Mouse (Mus musculus): ENCODE measurements at regions not wholly inside any gene's neighbourhood (a gene's known extent, or its start where the extent isn't known, plus 50 kb on each side); places are given as distances from the start of the nearest gene placed in this dataset.

- no peak overlapping the region for H3K27ac ChIP-seq (ENCODE audit: low read depth, low read length)
- no peaks in the 10 kb centered on the region for H3K36me3 ChIP-seq (ENCODE audit: control insufficient read depth, insufficient read depth, low read length)
- H3K9ac ChIP-seq (ENCODE audit: low read depth, low read length) = no peak overlapping the region
- no peaks in the 10 kb centered on the region for H3K9me3 ChIP-seq (ENCODE audit: control insufficient read depth, low read length)
- 70% methylated on average over 8 of the region's 8 CpGs for WGBS
- no peaks in the 10 kb centered on the region for H3K27me3 ChIP-seq (replicated peaks; ENCODE audit: control insufficient read depth, insufficient read depth, low read length)
- H3K4me2 ChIP-seq = no peak overlapping the region
- no peak overlapping the region for H3K4me3 ChIP-seq (ENCODE audit: low read depth, low read length)
- no peaks in the 10 kb centered on the region for H3K4me1 ChIP-seq (replicated peaks; ENCODE audit: control insufficient read depth, insufficient read depth, low read length)
- ATAC-seq (replicated peaks; ENCODE audit: low FRiP score) (no peak), DNase-seq (ENCODE audit: low spot score) (no peak)
Measured at GRCm38 (mm10) chr12:16268621-16269165, 342.1 kb downstream of the Lpin1 start.

DNA sequence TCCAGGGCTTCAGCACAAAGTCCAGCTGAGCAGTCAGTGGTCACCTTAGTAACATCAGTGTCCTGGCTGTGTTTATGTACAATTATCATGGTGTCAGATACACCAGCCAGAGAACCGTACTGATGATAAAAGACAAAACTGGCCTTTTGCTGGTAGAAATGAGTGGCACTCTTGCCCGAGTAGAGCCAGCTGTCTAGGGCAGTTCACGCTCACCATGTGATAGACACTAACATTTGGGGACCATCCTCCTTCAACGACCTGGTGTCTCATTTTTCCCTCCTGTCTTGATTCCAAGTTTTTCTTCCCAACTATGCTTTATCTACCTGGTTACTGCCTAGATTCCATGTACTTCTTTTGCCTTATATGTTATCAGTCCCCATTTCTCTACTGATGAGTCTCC is 349.3 kb downstream of the Lpin1 start:
- DNase-seq (ENCODE audit: low spot score) = no peak
- Histone ChIP-seq H3K27ac (ENCODE audit: low read depth, low read length) (no peak overlapping the region), H3K9ac (ENCODE audit: low read depth, low read length) (no peak overlapping the region), H3K27me3 (replicated peaks; ENCODE audit: control insufficient read depth, insufficient read depth, low read length) (no peaks in the 10 kb centered on the region), H3K4me1 (replicated peaks; ENCODE audit: control insufficient read depth, insufficient read depth, low read length) (no peaks in the 10 kb centered on the region), H3K4me3 (ENCODE audit: low read depth, low read length) (no peak overlapping the region), H3K4me2 (no peak overlapping the region), H3K9me3 (ENCODE audit: control insufficient read depth, low read length) (no peaks in the 10 kb centered on the region), H3K36me3 (ENCODE audit: control insufficient read depth, insufficient read depth, low read length) (no peaks in the 10 kb centered on the region)
- WGBS = 75% methylated on average over 4 of the region's 4 CpGs
- no peak for ATAC-seq (replicated peaks; ENCODE audit: low FRiP score)

- Histone ChIP-seq H3K4me1 (replicated peaks; ENCODE audit: control insufficient read depth, insufficient read depth, low read length) (no peaks in the 10 kb centered on the region), H3K27me3 (replicated peaks; ENCODE audit: control insufficient read depth, insufficient read depth, low read length) (no peaks in the 10 kb centered on the region), H3K4me3 (ENCODE audit: low read depth, low read length) (no peak overlapping the region), H3K4me2 (no peak overlapping the region), H3K27ac (ENCODE audit: low read depth, low read length) (no peak overlapping the region), H3K9ac (ENCODE audit: low read depth, low read length) (no peak overlapping the region), H3K9me3 (ENCODE audit: control insufficient read depth, low read length) (no peaks in the 10 kb centered on the region), H3K36me3 (ENCODE audit: control insufficient read depth, insufficient read depth, low read length) (no peaks in the 10 kb centered on the region)
- no peak for DNase-seq (ENCODE audit: low spot score)
- ATAC-seq (replicated peaks; ENCODE audit: low FRiP score) = no peak
- 61% methylated on average over 8 of the region's 8 CpGs for WGBS
Measured at GRCm38 (mm10) chr12:16260981-16261380, 349.8 kb downstream of the Lpin1 start.

DNA sequence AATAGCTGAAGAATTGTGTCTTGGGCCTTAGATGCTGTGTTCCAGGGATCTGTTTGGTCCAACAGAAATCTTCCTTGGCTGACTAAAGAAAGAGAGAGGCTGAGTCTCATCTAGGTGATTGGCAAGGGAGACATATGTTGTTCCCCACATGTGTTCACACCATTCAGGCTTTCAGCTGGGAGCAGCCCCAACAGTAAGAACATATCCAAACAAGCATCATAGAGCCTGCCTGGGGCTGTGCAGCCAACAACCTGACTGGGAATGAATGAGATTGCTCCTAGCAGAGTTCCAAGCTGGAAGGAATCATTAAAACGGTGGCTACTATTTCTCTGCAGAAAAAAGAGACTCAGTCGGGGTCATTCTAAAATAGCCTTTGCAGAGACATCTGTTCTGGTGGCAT is 350.3 kb downstream of the Lpin1 start:
- H3K36me3 ChIP-seq (ENCODE audit: control insufficient read depth, insufficient read depth, low read length) = no peaks in the 10 kb centered on the region
- no peaks in the 10 kb centered on the region for H3K27me3 ChIP-seq (replicated peaks; ENCODE audit: control insufficient read depth, insufficient read depth, low read length)
- H3K9ac ChIP-seq (ENCODE audit: low read depth, low read length) = no peak overlapping the region
- DNase-seq (ENCODE audit: low spot score) (no peak), ATAC-seq (replicated peaks; ENCODE audit: low FRiP score) (no peak)
- H3K27ac ChIP-seq (ENCODE audit: low read depth, low read length) = no peak overlapping the region
- H3K4me3 ChIP-seq (ENCODE audit: low read depth, low read length) = no peak overlapping the region
- H3K9me3 ChIP-seq (ENCODE audit: control insufficient read depth, low read length) = no peaks in the 10 kb centered on the region
- no peak overlapping the region for H3K4me2 ChIP-seq
- WGBS = 83% methylated on average over 2 of the region's 2 CpGs
- H3K4me1 ChIP-seq (replicated peaks; ENCODE audit: control insufficient read depth, insufficient read depth, low read length) = no peaks in the 10 kb centered on the region

DNA sequence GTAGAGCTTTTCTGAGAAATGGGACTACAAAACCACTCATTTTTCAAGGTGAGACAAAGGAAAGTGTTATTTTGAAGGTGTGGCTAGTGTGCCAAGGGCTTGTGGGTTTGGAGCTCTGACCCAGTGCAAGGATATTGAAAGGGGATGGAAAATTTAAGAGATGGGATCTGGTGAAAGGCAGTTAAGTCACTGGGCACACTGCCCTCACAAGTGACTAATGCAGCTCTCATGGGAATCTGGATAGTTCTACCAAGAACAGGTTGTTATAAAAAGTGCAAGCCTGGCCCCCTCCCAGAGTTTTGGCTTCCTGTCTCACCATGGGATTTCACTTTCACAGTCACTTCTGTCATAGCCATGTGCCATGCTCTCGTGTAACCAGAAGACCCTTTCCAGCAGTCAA is 360.1 kb downstream of the Lpin1 start:
- no peaks in the 10 kb centered on the region for H3K27me3 ChIP-seq (replicated peaks; ENCODE audit: control insufficient read depth, insufficient read depth, low read length)
- H3K27ac ChIP-seq (ENCODE audit: low read depth, low read length) = no peak overlapping the region
- no peak overlapping the region for H3K4me3 ChIP-seq (ENCODE audit: low read depth, low read length)
- H3K9ac ChIP-seq (ENCODE audit: low read depth, low read length) = no peak overlapping the region
- DNase-seq (ENCODE audit: low spot score) (no peak), ATAC-seq (replicated peaks; ENCODE audit: low FRiP score) (no peak)
- no peak overlapping the region for H3K4me2 ChIP-seq
- 90% methylated on average over 1 of the region's 1 CpGs for WGBS
- no peaks in the 10 kb centered on the region for H3K4me1 ChIP-seq (replicated peaks; ENCODE audit: control insufficient read depth, insufficient read depth, low read length)
- H3K36me3 ChIP-seq (ENCODE audit: control insufficient read depth, insufficient read depth, low read length) = no peaks in the 10 kb centered on the region
- no peaks in the 10 kb centered on the region for H3K9me3 ChIP-seq (ENCODE audit: control insufficient read depth, low read length)

GRCm38 (mm10) chr12:16250096-16250495 is 360.7 kb downstream of the Lpin1 start:
- Histone ChIP-seq H3K36me3 (ENCODE audit: control insufficient read depth, insufficient read depth, low read length) (no peaks in the 10 kb centered on the region), H3K9ac (ENCODE audit: low read depth, low read length) (no peak overlapping the region), H3K9me3 (ENCODE audit: control insufficient read depth, low read length) (no peaks in the 10 kb centered on the region), H3K27me3 (replicated peaks; ENCODE audit: control insufficient read depth, insufficient read depth, low read length) (no peaks in the 10 kb centered on the region), H3K4me2 (no peak overlapping the region), H3K4me3 (ENCODE audit: low read depth, low read length) (no peak overlapping the region), H3K27ac (ENCODE audit: low read depth, low read length) (no peak overlapping the region), H3K4me1 (replicated peaks; ENCODE audit: control insufficient read depth, insufficient read depth, low read length) (no peaks in the 10 kb centered on the region)
- WGBS = 87% methylated on average over 5 of the region's 5 CpGs
- DNase-seq (ENCODE audit: low spot score) (no peak), ATAC-seq (replicated peaks; ENCODE audit: low FRiP score) (no peak)

DNA sequence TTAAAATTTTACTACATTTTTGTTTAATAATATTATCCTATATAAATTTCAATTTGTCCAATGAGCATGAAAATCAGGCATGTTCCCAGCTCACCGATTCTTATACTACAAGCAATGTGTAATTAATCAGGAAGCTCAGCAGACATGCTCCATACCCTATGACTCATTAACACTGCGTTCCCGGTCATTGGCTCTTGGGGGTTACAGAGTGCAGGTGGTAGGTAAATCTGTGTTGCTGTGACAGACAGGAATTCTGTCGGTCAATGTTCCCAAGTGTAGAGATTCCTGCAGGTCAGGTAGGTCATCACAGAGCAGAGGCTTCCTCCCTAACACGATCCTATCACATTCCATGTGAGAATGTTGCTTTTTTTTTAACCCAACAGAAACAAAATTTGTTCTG is 371.0 kb downstream of the Lpin1 start:
- DNase-seq (ENCODE audit: low spot score) = no peak

DNA sequence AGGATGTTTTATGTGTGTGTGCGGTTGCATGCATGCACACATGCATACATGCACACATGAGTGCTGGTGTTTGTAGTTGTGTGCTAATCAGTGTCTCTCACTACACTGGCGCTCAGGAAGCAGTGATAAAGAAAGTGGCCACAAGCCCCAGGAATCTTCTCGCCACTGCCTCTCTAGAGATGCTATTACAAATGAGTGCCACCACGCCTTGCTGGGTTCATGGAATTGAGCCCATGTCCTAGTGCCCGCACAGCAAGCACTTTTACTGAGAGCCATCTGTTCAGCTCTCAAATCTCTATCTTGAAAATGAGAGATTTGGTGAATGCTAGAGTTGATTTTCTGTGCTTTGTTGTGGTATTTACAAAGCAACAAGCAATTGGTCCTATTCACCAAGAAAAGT is 373.3 kb downstream of the Lpin1 start:
- Histone ChIP-seq H3K4me2 (no peak overlapping the region), H3K27me3 (replicated peaks; ENCODE audit: control insufficient read depth, insufficient read depth, low read length) (no peaks in the 10 kb centered on the region), H3K4me3 (ENCODE audit: low read depth, low read length) (no peak overlapping the region), H3K36me3 (ENCODE audit: control insufficient read depth, insufficient read depth, low read length) (no peaks in the 10 kb centered on the region), H3K4me1 (replicated peaks; ENCODE audit: control insufficient read depth, insufficient read depth, low read length) (no peaks in the 10 kb centered on the region), H3K9me3 (ENCODE audit: control insufficient read depth, low read length) (no peaks in the 10 kb centered on the region), H3K9ac (ENCODE audit: low read depth, low read length) (no peak overlapping the region), H3K27ac (ENCODE audit: low read depth, low read length) (no peak overlapping the region)
- DNase-seq (ENCODE audit: low spot score) = no peak
- 70% methylated on average over 5 of the region's 5 CpGs for WGBS
- no peak for ATAC-seq (replicated peaks; ENCODE audit: low FRiP score)

More for the DNA sequence above, 371.0 kb downstream of the Lpin1 start:
- no peaks in the 10 kb centered on the region for H3K36me3 ChIP-seq (ENCODE audit: control insufficient read depth, insufficient read depth, low read length)
- 72% methylated on average over 5 of the region's 5 CpGs for whole genome bisulfite sequencing
- no peak for ATAC-seq (replicated peaks; ENCODE audit: low FRiP score)
- H3K27ac ChIP-seq (ENCODE audit: low read depth, low read length) = no peak overlapping the region
- no peaks in the 10 kb centered on the region for H3K9me3 ChIP-seq (ENCODE audit: control insufficient read depth, low read length)
- H3K9ac ChIP-seq (ENCODE audit: low read depth, low read length) = no peak overlapping the region
- H3K4me3 ChIP-seq (ENCODE audit: low read depth, low read length) = no peak overlapping the region
- H3K4me2 ChIP-seq = no peak overlapping the region
- no peaks in the 10 kb centered on the region for H3K4me1 ChIP-seq (replicated peaks; ENCODE audit: control insufficient read depth, insufficient read depth, low read length)
- no peaks in the 10 kb centered on the region for H3K27me3 ChIP-seq (replicated peaks; ENCODE audit: control insufficient read depth, insufficient read depth, low read length)

- H3K4me3 ChIP-seq (ENCODE audit: low read depth, low read length) = no peak overlapping the region
- 88% methylated on average over 3 of the region's 3 CpGs for WGBS
- no peaks in the 10 kb centered on the region for H3K27me3 ChIP-seq (replicated peaks; ENCODE audit: control insufficient read depth, insufficient read depth, low read length)
- no peak overlapping the region for H3K4me2 ChIP-seq
- H3K36me3 ChIP-seq (ENCODE audit: control insufficient read depth, insufficient read depth, low read length) = no peaks in the 10 kb centered on the region
- H3K9ac ChIP-seq (ENCODE audit: low read depth, low read length) = no peak overlapping the region
- DNase-seq (ENCODE audit: low spot score) = no peak
- H3K4me1 ChIP-seq (replicated peaks; ENCODE audit: control insufficient read depth, insufficient read depth, low read length) = no peaks in the 10 kb centered on the region
- H3K27ac ChIP-seq (ENCODE audit: low read depth, low read length) = no peak overlapping the region
- no peaks in the 10 kb centered on the region for H3K9me3 ChIP-seq (ENCODE audit: control insufficient read depth, low read length)
- ATAC-seq (replicated peaks; ENCODE audit: low FRiP score) = no peak
Measured at GRCm38 (mm10) chr12:16233559-16233958, 377.2 kb downstream of the Lpin1 start.
